Comparison of ENCODE assay signal across 38 mouse cellular contexts in genomic region chr7:140059601-140060000, GRCm38 (mm10). TPM values are rescaled to one million over a fixed set of nuclear protein-coding genes. Genes with fewer than 3 reads are reported as not detected.
DNase-seq lines count a peak whose midpoint lies in the region; ATAC-seq and TF ChIP-seq lines count a peak whose summit lies in the region.
"Had no signal": no experiment of that assay in that cellular context is flagged by ENCODE, and none has a peak within 500 bp of the region (broad histone marks: within the 10 kb centered on the region; RNA-seq: fewer than 3 reads in every experiment).

No protein-coding gene starts in this region.

- peaks cover 76% of the 10 kb centered on the region for H3K4me1 ChIP-seq in forebrain, embryonic 10.5 days
- H3K4me1 ChIP-seq in forebrain, embryonic 15.5 days, result peaks cover 43% of the 10 kb centered on the region
- H3K4me1 ChIP-seq in hindbrain, embryonic 11.5 days (replicated peaks; ENCODE audit: control insufficient read depth, insufficient read depth, low read length), result peaks cover 25% of the 10 kb centered on the region
- peaks cover 39% of the 10 kb centered on the region for H3K4me1 ChIP-seq in hindbrain, embryonic 14.5 days (replicated peaks; ENCODE audit: control insufficient read depth, insufficient read depth, low read length)
- peaks cover 68% of the 10 kb centered on the region for H3K4me1 ChIP-seq in neural tube, embryonic 12.5 days
- peaks cover 6% of the 10 kb centered on the region for H3K4me1 ChIP-seq in midbrain, postnatal 0 days (ENCODE audit: insufficient read depth, low read length)
- H3K4me1 ChIP-seq: liver, embryonic 12.5 days had no signal

- no peak overlapping the region for H3K9ac ChIP-seq in forebrain, embryonic 15.5 days (replicated peaks)
- H3K9ac ChIP-seq in hindbrain, embryonic 11.5 days (ENCODE audit: low read depth, low read length), result no peak overlapping the region
- H3K9ac ChIP-seq in hindbrain, embryonic 14.5 days, result no peak overlapping the region
- H3K9ac ChIP-seq in neural tube, embryonic 12.5 days, result no peak overlapping the region
- H3K9ac ChIP-seq in midbrain, postnatal 0 days (replicated peaks; ENCODE audit: low read length, poor library complexity, severe bottlenecking), result no peak overlapping the region
- H3K9ac ChIP-seq: heart, embryonic 13.5 days; hindbrain, embryonic 15.5 days; intestine, embryonic 15.5 days; limb, embryonic 13.5 days; liver, embryonic 12.5 days; liver, postnatal 0 days had no signal

- H3K9me3 ChIP-seq in forebrain, embryonic 10.5 days, result peaks cover 7% of the 10 kb centered on the region; the same call in 1 of the 2 replicates
- H3K9me3 ChIP-seq in forebrain, embryonic 15.5 days, result no peaks in the 10 kb centered on the region
- H3K9me3 ChIP-seq in hindbrain, embryonic 11.5 days (ENCODE audit: control insufficient read depth, low read length), result no peaks in the 10 kb centered on the region
- H3K9me3 ChIP-seq in hindbrain, embryonic 14.5 days (ENCODE audit: control insufficient read depth, low read length), result no peaks in the 10 kb centered on the region
- H3K9me3 ChIP-seq in neural tube, embryonic 12.5 days, result no peaks in the 10 kb centered on the region
- no peaks in the 10 kb centered on the region for H3K9me3 ChIP-seq in midbrain, postnatal 0 days (ENCODE audit: low read length)
- H3K9me3 ChIP-seq: heart, embryonic 13.5 days; hindbrain, embryonic 15.5 days; intestine, embryonic 15.5 days; limb, embryonic 13.5 days; liver, embryonic 12.5 days had no signal

- no peak for TF ChIP-seq CTCF in midbrain, postnatal 0 days (IDR thresholded peaks at IDR 0.05)

- H3K27me3 ChIP-seq in forebrain, embryonic 10.5 days (ENCODE audit: poor library complexity, severe bottlenecking), result peaks cover 100% of the 10 kb centered on the region
- no peaks in the 10 kb centered on the region; the same call in 1 of the 2 replicates for H3K27me3 ChIP-seq in forebrain, embryonic 15.5 days
- H3K27me3 ChIP-seq in hindbrain, embryonic 11.5 days (ENCODE audit: control insufficient read depth, insufficient read depth, low read length), result peaks cover 18% of the 10 kb centered on the region
- H3K27me3 ChIP-seq in hindbrain, embryonic 14.5 days (ENCODE audit: control insufficient read depth, insufficient read depth, low read length), result peaks cover 6% of the 10 kb centered on the region; the same call in 1 of the 2 replicates
- peaks cover 5% of the 10 kb centered on the region; the same call in 1 of the 2 replicates for H3K27me3 ChIP-seq in neural tube, embryonic 12.5 days (replicated peaks)
- H3K27me3 ChIP-seq in midbrain, postnatal 0 days (ENCODE audit: insufficient read depth, low read length), result peaks cover 28% of the 10 kb centered on the region

- ATAC-seq in forebrain, embryonic 15.5 days (replicated peaks), result no peak
- no peak for ATAC-seq in hindbrain, embryonic 11.5 days (ENCODE audit: low FRiP score)
- ATAC-seq in hindbrain, embryonic 14.5 days (ENCODE audit: low FRiP score), result no peak
- no peak for ATAC-seq in neural tube, embryonic 12.5 days (ENCODE audit: low FRiP score, low read depth)
- ATAC-seq in midbrain, postnatal 0 days (ENCODE audit: low FRiP score), result no peak
- ATAC-seq: intestine, embryonic 15.5 days; liver, embryonic 12.5 days; liver, postnatal 0 days had no signal

- H3K36me3 ChIP-seq in forebrain, embryonic 10.5 days (replicated peaks), result no peaks in the 10 kb centered on the region
- no peaks in the 10 kb centered on the region for H3K36me3 ChIP-seq in forebrain, embryonic 15.5 days
- H3K36me3 ChIP-seq in hindbrain, embryonic 11.5 days (ENCODE audit: control insufficient read depth, insufficient read depth, low read length), result no peaks in the 10 kb centered on the region
- no peaks in the 10 kb centered on the region for H3K36me3 ChIP-seq in hindbrain, embryonic 14.5 days (replicated peaks; ENCODE audit: control insufficient read depth, insufficient read depth)
- H3K36me3 ChIP-seq in neural tube, embryonic 12.5 days, result no peaks in the 10 kb centered on the region
- no peaks in the 10 kb centered on the region for H3K36me3 ChIP-seq in midbrain, postnatal 0 days (ENCODE audit: insufficient read depth, low read length)
- H3K36me3 ChIP-seq: heart, embryonic 13.5 days; hindbrain, embryonic 15.5 days; intestine, embryonic 15.5 days; limb, embryonic 13.5 days; liver, embryonic 12.5 days had no signal

- DNase-seq in forebrain, embryonic 10.5 days (ENCODE audit: extremely low spot score, low spot score), result peak; percentile 46
- DNase-seq in hindbrain, embryonic 11.5 days (ENCODE audit: low spot score), result peak; percentile 15
- DNase-seq in hindbrain, embryonic 14.5 days (ENCODE audit: low spot score), result no peak
- no peak for DNase-seq in neural tube, embryonic 10.5 days (ENCODE audit: extremely low spot score, low spot score)
- peak; percentile 24 for DNase-seq in midbrain, postnatal 0 days (ENCODE audit: low spot score)
- DNase-seq in liver, result no peak
- DNase-seq: adrenal gland, postnatal 14 days; cerebellum, adult 11-12 months; cerebellum, adult 9-11 months; gastrocnemius, adult 2 months; gastrocnemius, postnatal 36 days; heart, adult 18-20 months; heart, postnatal 14 days; kidney, adult 2 months; kidney, postnatal 36 days; liver, postnatal 0 days; lung, postnatal 36 days; right cerebral cortex, postnatal 14 days; thymus, postnatal 4 days had no signal

- 11% methylated on average over 4 of the region's 4 CpGs for whole genome bisulfite sequencing in forebrain, embryonic 10.5 days
- 29% methylated on average over 4 of the region's 4 CpGs for WGBS in forebrain, embryonic 15.5 days
- 13% methylated on average over 4 of the region's 4 CpGs for WGBS in hindbrain, embryonic 11.5 days
- 15% methylated on average over 4 of the region's 4 CpGs for WGBS in hindbrain, embryonic 14.5 days
- 24% methylated on average over 4 of the region's 4 CpGs for WGBS in neural tube, embryonic 12.5 days
- WGBS in midbrain, postnatal 0 days, result 24% methylated on average over 4 of the region's 4 CpGs

- H3K4me2 ChIP-seq in forebrain, embryonic 15.5 days (replicated peaks), result no peak overlapping the region
- no peak overlapping the region for H3K4me2 ChIP-seq in hindbrain, embryonic 11.5 days (replicated peaks; ENCODE audit: low read depth, low read length)
- no peak overlapping the region for H3K4me2 ChIP-seq in hindbrain, embryonic 14.5 days (replicated peaks)
- H3K4me2 ChIP-seq in neural tube, embryonic 12.5 days (replicated peaks), result peak overlapping the region; percentile 60; the same call in 1 of the 2 replicates
- no peak overlapping the region for H3K4me2 ChIP-seq in midbrain, postnatal 0 days (ENCODE audit: low read depth, low read length, poor library complexity, severe bottlenecking)
- H3K4me2 ChIP-seq: heart, embryonic 13.5 days; intestine, embryonic 15.5 days; limb, embryonic 13.5 days; liver, embryonic 12.5 days had no signal

- H3K4me3 ChIP-seq in forebrain, embryonic 10.5 days, result no peak overlapping the region
- H3K4me3 ChIP-seq in forebrain, embryonic 15.5 days, result no peak overlapping the region
- H3K4me3 ChIP-seq in hindbrain, embryonic 11.5 days (ENCODE audit: low read depth, low read length), result no peak overlapping the region
- H3K4me3 ChIP-seq in hindbrain, embryonic 14.5 days (replicated peaks; ENCODE audit: low read length), result no peak overlapping the region
- no peak overlapping the region for H3K4me3 ChIP-seq in neural tube, embryonic 12.5 days
- no peak overlapping the region for H3K4me3 ChIP-seq in midbrain, postnatal 0 days (ENCODE audit: low read depth, low read length)
- H3K4me3 ChIP-seq: gastrocnemius, adult 2 months; heart, embryonic 13.5 days; hindbrain, embryonic 15.5 days; intestine, embryonic 15.5 days; layer of hippocampus, adult 2 months; limb, embryonic 13.5 days; liver, embryonic 12.5 days had no signal

- peak overlapping the region; percentile 88; the same call in 1 of the 2 replicates for H3K27ac ChIP-seq in forebrain, embryonic 10.5 days
- H3K27ac ChIP-seq in forebrain, embryonic 15.5 days (replicated peaks), result no peak overlapping the region
- 0 out of 2 replicates have a peak overlapping the region, but pooled peaks have one; percentile 81 for H3K27ac ChIP-seq in hindbrain, embryonic 11.5 days (ENCODE audit: low read depth, low read length)
- no peak overlapping the region for H3K27ac ChIP-seq in hindbrain, embryonic 14.5 days
- no peak overlapping the region; the same call in 1 of the 2 replicates for H3K27ac ChIP-seq in neural tube, embryonic 12.5 days
- no peak overlapping the region for H3K27ac ChIP-seq in midbrain, postnatal 0 days (ENCODE audit: low read depth, low read length)
- H3K27ac ChIP-seq: gastrocnemius, adult 2 months; heart, embryonic 13.5 days; hindbrain, embryonic 15.5 days; intestine, embryonic 15.5 days; layer of hippocampus, adult 2 months; limb, embryonic 13.5 days; liver, embryonic 12.5 days had no signal

RNA-seq across cellular contexts. Expression of gene Msx3, which starts 10.7 kb away (rescaled TPM):
- 0.31 and 0.69 TPM in 2 replicates for polyA plus RNA-seq in forebrain, embryonic 10.5 days (2016; fragmentation: Nextera tagmentation; extraction: Ambion mirVana)
- polyA plus RNA-seq in forebrain, embryonic 15.5 days (2015; fragmentation: Nextera tagmentation; extraction: Ambion mirVana), result 0.73 TPM in 2 replicates
- 106 and 139 TPM in 2 replicates for polyA plus RNA-seq in hindbrain, embryonic 11.5 days (2014; fragmentation: Nextera tagmentation; extraction: Ambion mirVana)
- 8.1 and 9.0 TPM in 2 replicates for polyA plus RNA-seq in hindbrain, embryonic 14.5 days (2014; fragmentation: Nextera tagmentation; extraction: Ambion mirVana)
- 81.6 and 95.9 TPM in 2 replicates for polyA plus RNA-seq in neural tube, embryonic 12.5 days (2016; fragmentation: Nextera tagmentation; extraction: Ambion mirVana)
- 0.16 and 0.47 TPM in 2 replicates for total RNA-seq in midbrain, postnatal 0 days (2014; rRNA removed)
- 0.10 TPM in 1 of 2 replicates, not detected in the other for polyA plus RNA-seq in midbrain, postnatal 0 days (2015; fragmentation: Nextera tagmentation; extraction: Ambion mirVana)
- total RNA-seq: adrenal gland, postnatal 14 days; gastrocnemius, adult 2 months; gastrocnemius, postnatal 36 days; heart, adult 18-20 months; heart, postnatal 14 days; megakaryocyte, adult 5-6 weeks; MEL had no signal
- polyA plus RNA-seq: heart, embryonic 13.5 days; intestine, embryonic 15.5 days; kidney, adult 2 months; kidney, embryonic 16.5 days; limb, embryonic 13.5 days; liver, embryonic 12.5 days; liver, postnatal 0 days; lung, embryonic 16.5 days; small intestine, adult 2 months; stomach, embryonic 14.5 days; testis, adult 2 months had no signal

RNA-seq across cellular contexts. Expression of gene Caly, which starts 22.7 kb away (rescaled TPM):
- 0.58 and 2.1 TPM in 2 replicates for polyA plus RNA-seq in forebrain, embryonic 10.5 days (2016; fragmentation: Nextera tagmentation; extraction: Ambion mirVana)
- polyA plus RNA-seq in forebrain, embryonic 15.5 days (2015; fragmentation: Nextera tagmentation; extraction: Ambion mirVana), result 108 and 117 TPM in 2 replicates
- 11.2 and 12.1 TPM in 2 replicates for polyA plus RNA-seq in hindbrain, embryonic 11.5 days (2014; fragmentation: Nextera tagmentation; extraction: Ambion mirVana)
- polyA plus RNA-seq in hindbrain, embryonic 14.5 days (2014; fragmentation: Nextera tagmentation; extraction: Ambion mirVana), result 257 and 303 TPM in 2 replicates
- 25.5 and 28.4 TPM in 2 replicates for polyA plus RNA-seq in neural tube, embryonic 12.5 days (2016; fragmentation: Nextera tagmentation; extraction: Ambion mirVana)
- 404 and 435 TPM in 2 replicates for total RNA-seq in midbrain, postnatal 0 days (2014; rRNA removed)
- polyA plus RNA-seq in midbrain, postnatal 0 days (2015; fragmentation: Nextera tagmentation; extraction: Ambion mirVana), result 595 and 645 TPM in 2 replicates
- total RNA-seq: heart, adult 18-20 months; heart, postnatal 14 days; megakaryocyte, adult 5-6 weeks; MEL had no signal

RNA-seq across cellular contexts. Expression of gene Tubgcp2, which starts 23.1 kb away (rescaled TPM):
- 80.6 and 81.1 TPM in 2 replicates for polyA plus RNA-seq in forebrain, embryonic 10.5 days (2016; fragmentation: Nextera tagmentation; extraction: Ambion mirVana)
- 69.0 and 69.2 TPM in 2 replicates for polyA plus RNA-seq in forebrain, embryonic 15.5 days (2015; fragmentation: Nextera tagmentation; extraction: Ambion mirVana)
- polyA plus RNA-seq in hindbrain, embryonic 11.5 days (2014; fragmentation: Nextera tagmentation; extraction: Ambion mirVana), result 58.1 and 67.4 TPM in 2 replicates
- 57.8 and 58.7 TPM in 2 replicates for polyA plus RNA-seq in hindbrain, embryonic 14.5 days (2014; fragmentation: Nextera tagmentation; extraction: Ambion mirVana)
- polyA plus RNA-seq in neural tube, embryonic 12.5 days (2016; fragmentation: Nextera tagmentation; extraction: Ambion mirVana), result 62.5 and 65.1 TPM in 2 replicates
- total RNA-seq in midbrain, postnatal 0 days (2014; rRNA removed), result 66.9 and 70.1 TPM in 2 replicates
- 61.6 and 65.2 TPM in 2 replicates for polyA plus RNA-seq in midbrain, postnatal 0 days (2015; fragmentation: Nextera tagmentation; extraction: Ambion mirVana)

RNA-seq across cellular contexts. Expression of gene Zfp511, which starts 23.4 kb away (rescaled TPM):
- polyA plus RNA-seq in forebrain, embryonic 10.5 days (2016; fragmentation: Nextera tagmentation; extraction: Ambion mirVana), result 39.2 and 41.7 TPM in 2 replicates
- 55.8 and 56.6 TPM in 2 replicates for polyA plus RNA-seq in forebrain, embryonic 15.5 days (2015; fragmentation: Nextera tagmentation; extraction: Ambion mirVana)
- 47.0 and 49.9 TPM in 2 replicates for polyA plus RNA-seq in hindbrain, embryonic 11.5 days (2014; fragmentation: Nextera tagmentation; extraction: Ambion mirVana)
- 52.3 and 53.2 TPM in 2 replicates for polyA plus RNA-seq in hindbrain, embryonic 14.5 days (2014; fragmentation: Nextera tagmentation; extraction: Ambion mirVana)
- 49.2 and 54.8 TPM in 2 replicates for polyA plus RNA-seq in neural tube, embryonic 12.5 days (2016; fragmentation: Nextera tagmentation; extraction: Ambion mirVana)
- 33.6 and 42.5 TPM in 2 replicates for total RNA-seq in midbrain, postnatal 0 days (2014; rRNA removed)
- 63.5 and 68.5 TPM in 2 replicates for polyA plus RNA-seq in midbrain, postnatal 0 days (2015; fragmentation: Nextera tagmentation; extraction: Ambion mirVana)

RNA-seq across cellular contexts. Expression of gene Prap1, which starts 33.6 kb away (rescaled TPM):
- not detected in 2 replicates for polyA plus RNA-seq in forebrain, embryonic 10.5 days (2016; fragmentation: Nextera tagmentation; extraction: Ambion mirVana)
- not detected in 2 replicates for polyA plus RNA-seq in forebrain, embryonic 15.5 days (2015; fragmentation: Nextera tagmentation; extraction: Ambion mirVana)
- polyA plus RNA-seq in hindbrain, embryonic 11.5 days (2014; fragmentation: Nextera tagmentation; extraction: Ambion mirVana), result 0.27 TPM in 1 of 2 replicates, not detected in the other
- polyA plus RNA-seq in hindbrain, embryonic 14.5 days (2014; fragmentation: Nextera tagmentation; extraction: Ambion mirVana), result not detected in 2 replicates
- polyA plus RNA-seq in neural tube, embryonic 12.5 days (2016; fragmentation: Nextera tagmentation; extraction: Ambion mirVana), result not detected in 2 replicates
- total RNA-seq in midbrain, postnatal 0 days (2014; rRNA removed), result not detected in 2 replicates
- polyA plus RNA-seq in midbrain, postnatal 0 days (2015; fragmentation: Nextera tagmentation; extraction: Ambion mirVana), result not detected in 2 replicates
- total RNA-seq: adrenal gland, postnatal 14 days; gastrocnemius, adult 2 months; gastrocnemius, postnatal 36 days; heart, adult 18-20 months; heart, postnatal 14 days; layer of hippocampus, adult 2 months; layer of hippocampus, postnatal 25 days; left cerebral cortex, adult 8-10 months; left cerebral cortex, postnatal 36 days; megakaryocyte, adult 5-6 weeks; MEL had no signal
- polyA plus RNA-seq: embryonic facial prominence, embryonic 11.5 days; hindbrain, embryonic 15.5 days; liver, embryonic 12.5 days; liver, postnatal 0 days; lung, embryonic 16.5 days had no signal

Comparison
In these comparisons a context has a peak if more than half of its experiments do, and no peak if none do; other contexts are left out.
1. DNase-seq: peak in forebrain, embryonic 10.5 days (single experiment), hindbrain, embryonic 11.5 days (single experiment) and midbrain, postnatal 0 days (single experiment); none in hindbrain, embryonic 14.5 days (single experiment), neural tube, embryonic 10.5 days (single experiment) and liver (single experiment).
2. H3K27ac ChIP-seq: peak in forebrain, embryonic 10.5 days (single experiment) and hindbrain, embryonic 11.5 days (single experiment); none in forebrain, embryonic 15.5 days (single experiment), hindbrain, embryonic 14.5 days (single experiment), neural tube, embryonic 12.5 days (single experiment) and midbrain, postnatal 0 days (single experiment).